14 mouse cellular contexts compared by ENCODE assay signal in the genomic region with DNA sequence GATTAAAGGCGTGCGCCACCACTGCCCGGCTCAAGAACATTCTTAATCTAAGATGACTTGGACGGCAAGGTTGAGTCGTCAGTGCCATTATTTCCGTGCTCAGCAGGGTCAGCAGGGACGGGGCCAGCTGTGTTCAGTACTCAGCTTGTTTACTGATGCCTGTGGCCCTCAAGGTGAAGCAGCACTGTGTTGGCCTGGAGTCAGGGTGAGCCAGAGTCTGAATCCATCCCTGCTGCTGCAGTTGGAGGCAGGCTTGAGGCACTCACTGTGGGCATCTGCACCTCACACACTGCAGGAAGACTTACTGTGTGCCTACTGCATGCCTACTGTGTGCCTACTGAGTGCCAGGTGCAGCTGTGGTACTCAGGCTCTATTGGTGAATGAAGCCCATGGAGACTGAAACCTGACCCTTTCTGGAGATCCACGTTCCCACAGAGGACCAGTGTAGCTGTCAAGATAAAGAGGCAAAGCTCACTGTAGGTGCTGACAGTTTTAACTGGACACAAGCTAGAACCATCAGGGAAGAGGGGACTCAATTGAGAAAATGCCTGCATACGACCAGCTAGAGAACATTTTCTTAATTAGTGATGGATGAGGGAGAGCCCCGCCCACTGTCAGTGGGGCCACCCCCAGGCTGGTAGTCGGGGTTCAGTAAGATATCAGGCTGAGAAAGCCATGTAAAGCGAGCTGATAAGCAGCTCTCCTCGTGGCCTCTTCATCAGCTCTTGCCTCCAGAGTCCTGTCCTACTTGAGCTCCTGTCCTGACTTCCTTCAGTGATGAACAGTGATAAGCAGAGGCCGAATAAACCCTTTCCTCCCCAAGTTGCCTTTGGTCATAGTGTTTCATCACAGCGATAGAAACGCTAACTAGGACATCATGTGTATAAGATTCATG. TPM values are rescaled to one million over a fixed set of nuclear protein-coding genes. Genes with fewer than 3 reads are reported as not detected.
A peak's percentile ranks its signal among the peaks of the same experiment; 100 is the strongest.
DNase-seq lines count a peak whose midpoint lies in the region; ATAC-seq and TF ChIP-seq lines count a peak whose summit lies in the region.
"Had no signal": no experiment of that assay in that cellular context is flagged by ENCODE, and none has a peak within 500 bp of the region (broad histone marks: within the 10 kb centered on the region; RNA-seq: fewer than 3 reads in every experiment).

No protein-coding gene starts in this region.

- intact Hi-C loops in left cerebral cortex, adult 2 months (cut with DNase I), result no loop called here

- no peaks in the 10 kb centered on the region for H3K9me3 ChIP-seq in heart, embryonic 10.5 days
- H3K9me3 ChIP-seq in G1E (replicated peaks), result peaks cover 4% of the 10 kb centered on the region
- H3K9me3 ChIP-seq: hindbrain, embryonic 15.5 days had no signal

- peak; percentile 93 for ATAC-seq in G1E (ENCODE audit: extremely low read depth, insufficient number of reproducible peaks, low FRiP score, poor library complexity, severe bottlenecking)
- ATAC-seq in erythroid progenitor cell, adult 5-6 weeks (replicated peaks; ENCODE audit: low FRiP score, poor library complexity, severe bottlenecking), result peak; percentile 94
- 0 out of 2 replicates have a peak, but pooled peaks have one; percentile 39 for ATAC-seq in megakaryocyte, adult 5-6 weeks (ENCODE audit: poor library complexity, severe bottlenecking)

- H3K4me3 ChIP-seq in heart, embryonic 10.5 days, result no peak overlapping the region
- H3K4me3 ChIP-seq in G1E (ENCODE audit: low read depth, low read length), result peak overlapping the region; percentile 62; the same call in 1 of the 2 replicates
- no peak overlapping the region for H3K4me3 ChIP-seq in left cerebral cortex, adult 2 months
- H3K4me3 ChIP-seq: hindbrain, embryonic 15.5 days had no signal

- no peak for TF ChIP-seq CTCF in G1E (IDR thresholded peaks at IDR 0.05; ENCODE audit: low read depth, low read length)
- no peak for TF ChIP-seq CTCF in left cerebral cortex, adult 2 months (IDR thresholded peaks at IDR 0.05)

- no peak for DNase-seq in heart, embryonic 10.5 days (ENCODE audit: low spot score)
- DNase-seq in heart, adult 18-20 months, result no peak
- DNase-seq in G1E (ENCODE audit: low spot score), result peak; percentile 86
- no peak for DNase-seq in B cell, adult 2 months
- no peak for DNase-seq in cerebellum, adult 11-12 months
- DNase-seq in left cerebral cortex, adult 2 months (ENCODE audit: extremely low spot score in 1 of 2, low spot score in 2 of 2), result no peak
- DNase-seq: cerebellum, adult 8-10 months; gastrocnemius, postnatal 14 days; kidney, postnatal 10 days; lung, adult 18-20 months; thymus, postnatal 25 days had no signal

- peak overlapping the region; percentile 72; the same call in 1 of the 2 replicates for H3K27ac ChIP-seq in heart, embryonic 10.5 days
- H3K27ac ChIP-seq in left cerebral cortex, adult 2 months, result no peak overlapping the region
- H3K27ac ChIP-seq: hindbrain, embryonic 15.5 days had no signal

- H3K27me3 ChIP-seq in heart, embryonic 10.5 days (ENCODE audit: insufficient read depth, poor library complexity, severe bottlenecking), result peaks cover 4% of the 10 kb centered on the region; the same call in 1 of the 2 replicates
- H3K27me3 ChIP-seq in G1E (ENCODE audit: insufficient read depth, low read length), result no peaks in the 10 kb centered on the region
- H3K27me3 ChIP-seq: hindbrain, embryonic 15.5 days had no signal

- H3K36me3 ChIP-seq in heart, embryonic 10.5 days, result 0 out of 2 replicates have a peak, but pooled peaks cover 2% of the 10 kb centered on the region
- H3K36me3 ChIP-seq in G1E (replicated peaks), result peaks cover 14% of the 10 kb centered on the region
- H3K36me3 ChIP-seq: hindbrain, embryonic 15.5 days had no signal

- H3K4me1 ChIP-seq in heart, embryonic 10.5 days, result peaks cover 57% of the 10 kb centered on the region
- H3K4me1 ChIP-seq in G1E (ENCODE audit: insufficient read depth, low read depth, low read length), result peaks cover 77% of the 10 kb centered on the region
- H3K4me1 ChIP-seq: hindbrain, embryonic 15.5 days had no signal

- 41% methylated on average over 16 of the region's 16 CpGs for WGBS in heart, embryonic 10.5 days

RNA-seq across cellular contexts. Expression of a gene that starts 26.9 kb away (rescaled TPM):
- 119 and 137 TPM in 2 replicates for polyA plus RNA-seq in heart, embryonic 10.5 days (2016; fragmentation: Nextera tagmentation; extraction: Ambion mirVana)
- total RNA-seq in heart, adult 18-20 months (2021), result 10 to 100 TPM; 42.2 to 42.9 TPM
- 26.6 and 31.3 TPM in 2 replicates for total RNA-seq in G1E (2014; fragmentation: Nextera tagmentation)
- total RNA-seq in G1E (2017), result 17.6 and 23.7 TPM in 2 replicates
- 51.5 and 55.7 TPM in 2 replicates for polyA plus RNA-seq in G1E (2012)
- 5.9 and 16.2 TPM in 2 replicates for total RNA-seq in erythroid progenitor cell, adult 5-6 weeks (2015; ENCODE audit: low replicate concordance)
- total RNA-seq in erythroid progenitor cell, adult 5-6 weeks (2017; ENCODE audit: low replicate concordance), result 9.7 and 10.7 TPM in 2 replicates
- 16.2 and 17.2 TPM in 2 replicates for total RNA-seq in megakaryocyte, adult 5-6 weeks (2015)
- 11.0 and 19.2 TPM in 2 replicates for total RNA-seq in megakaryocyte, adult 5-6 weeks (2017)
- 10 to 100 TPM; 37.6 to 38.2 TPM for total RNA-seq in left cerebral cortex, adult 2 months (2021)

Comparison
In these comparisons a context has a peak if more than half of its experiments do, and no peak if none do; other contexts are left out.
1. ATAC-seq: peak in every context shown above with its lines; median percentile 94 in erythroid progenitor cell, adult 5-6 weeks; 93 in G1E; 39 in megakaryocyte, adult 5-6 weeks.